Mouse (Mus musculus) right cerebral cortex, postnatal 14 days (tissue): ENCODE data around the gene Endov.

Source experiments
- DNase-seq: peaks from one replicate; pipeline ENCODE4 v3.0.0; 2022

Endov gene

DNA sequence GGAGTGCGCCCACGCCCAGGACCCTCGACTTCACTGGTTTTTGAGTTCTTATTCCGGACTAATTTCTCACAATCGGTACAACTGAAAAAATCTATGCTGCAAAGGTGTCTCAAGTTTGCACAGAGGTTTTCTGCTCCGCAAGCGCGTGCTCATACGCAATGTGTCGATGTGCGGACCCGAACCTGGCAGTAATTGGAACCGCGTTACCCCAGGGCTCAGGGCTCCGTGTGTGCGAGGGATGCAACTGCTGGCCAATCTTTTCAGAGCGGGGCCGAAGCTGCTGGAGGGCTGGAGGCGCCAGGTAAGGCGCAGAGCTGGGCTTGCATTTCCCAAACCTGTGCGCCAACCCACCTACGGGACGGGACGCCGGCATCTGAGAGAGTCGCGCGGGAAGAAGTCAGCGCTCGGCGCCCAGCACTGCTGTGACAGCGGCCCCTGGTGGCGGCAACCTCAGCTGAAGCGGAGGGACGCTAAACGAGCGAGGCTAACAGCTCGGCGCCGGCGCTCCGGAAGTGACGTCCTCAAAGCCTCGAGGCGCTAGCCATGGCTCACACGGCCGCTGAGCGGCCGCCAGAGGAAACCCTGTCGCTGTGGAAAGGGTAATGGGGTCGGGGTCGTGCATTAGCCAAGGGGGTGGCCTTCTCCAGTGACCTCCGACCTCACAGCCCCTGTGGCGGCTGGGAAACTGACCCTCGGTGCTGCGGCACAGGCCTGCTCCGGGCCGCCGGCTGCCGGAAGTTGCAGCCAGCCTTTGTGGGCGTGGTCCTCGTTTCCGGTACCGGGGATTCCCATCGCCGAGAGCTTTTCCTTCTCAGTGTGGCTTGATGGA is at the start of gene Endov:
Endov (plus strand) TSS at position 487 of the 829 bp plus-strand sequence.
- peak; percentile 100 for DNase-seq

GRCm38 (mm10) chr11:119442199-119442598 is 48.9 kb upstream of the Endov start:
- DNase-seq: no peak

DNA sequence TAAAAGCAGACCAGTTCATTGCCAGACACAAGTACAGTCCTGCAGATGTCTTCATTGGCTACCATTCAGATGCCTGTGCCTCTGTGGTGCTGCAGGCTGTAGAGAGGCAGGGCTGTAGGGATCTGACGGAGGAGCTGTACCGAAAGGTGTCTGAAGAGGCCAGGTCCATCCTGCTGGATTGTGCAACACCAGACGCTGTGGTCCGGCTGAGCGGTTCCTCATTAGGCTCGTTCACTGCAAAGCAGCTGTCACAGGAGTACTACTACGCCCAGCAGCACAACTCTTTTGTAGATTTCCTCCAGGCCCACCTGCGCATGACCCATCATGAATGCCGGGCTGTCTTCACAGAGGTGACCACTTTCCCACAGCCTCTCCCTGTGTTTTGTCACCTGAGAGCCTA is 47.7 kb upstream of the Endov start:
- DNase-seq: no peak

DNA sequence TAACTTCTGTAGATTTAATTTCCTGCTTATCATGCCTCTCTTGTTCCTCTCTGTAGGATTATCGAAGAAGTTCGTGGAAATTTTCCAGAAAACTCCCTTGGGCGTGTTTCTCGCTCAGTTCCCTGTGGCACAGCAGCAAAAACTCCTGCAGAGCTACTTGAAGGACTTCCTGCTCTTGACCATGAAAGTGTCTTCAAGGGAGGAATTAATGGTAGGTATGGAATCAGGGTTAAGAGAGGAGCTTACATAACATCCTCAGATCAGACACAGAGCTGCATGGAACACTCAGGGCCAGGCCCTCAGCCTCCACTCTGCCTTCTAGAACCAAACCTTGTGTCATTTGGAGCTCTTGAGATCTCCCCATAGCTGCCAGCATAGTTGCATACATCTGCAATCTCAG is 35.0 kb upstream of the Endov start:
- no peak for DNase-seq

GRCm38 (mm10) chr11:119477876-119478275 is 13.3 kb upstream of the Endov start:
- no peak for DNase-seq

DNA sequence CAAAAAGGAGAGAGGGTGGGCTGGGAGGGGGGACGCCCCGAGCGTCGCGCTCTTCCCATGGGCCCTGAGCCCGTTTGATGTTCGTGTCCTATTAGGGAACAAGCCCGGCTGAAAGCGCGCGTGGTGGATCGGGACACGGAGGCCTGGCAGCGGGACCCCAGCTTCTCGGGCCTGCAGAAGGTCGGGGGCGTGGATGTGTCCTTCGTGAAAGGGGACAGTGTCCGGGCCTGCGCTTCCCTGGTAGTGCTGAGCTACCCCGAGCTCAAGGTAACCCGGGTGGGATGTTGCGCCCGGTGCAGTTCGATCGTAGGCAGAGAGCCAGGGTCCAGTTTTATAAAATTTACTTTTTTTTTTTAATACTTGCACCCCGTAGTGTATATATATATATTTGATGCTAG is 542 bp downstream of the Endov start:
- DNase-seq: no peak

DNA sequence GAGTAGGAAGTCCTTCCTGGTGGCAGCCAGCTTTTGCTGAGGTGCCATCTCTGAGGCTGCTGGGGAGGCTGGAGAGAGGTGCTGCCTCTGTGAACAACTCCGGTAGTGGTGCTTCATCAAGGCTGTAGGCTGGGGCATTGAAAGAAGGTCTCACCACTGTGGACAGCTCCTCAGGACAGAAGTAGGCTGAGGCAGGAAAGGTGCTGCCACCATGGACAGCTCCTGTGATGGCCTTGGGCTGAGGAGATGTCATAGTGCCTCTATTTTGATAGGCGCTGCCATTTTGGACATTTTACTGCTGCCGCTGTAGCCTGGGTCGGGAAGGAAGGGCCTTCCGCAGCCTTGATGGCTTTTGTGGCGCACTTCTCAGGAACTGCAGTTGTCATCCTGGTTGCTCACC is 1.7 kb downstream of the Endov start:
- no peak for DNase-seq

GRCm38 (mm10) chr11:119493516-119493915 is 2.4 kb downstream of the Endov start:
- DNase-seq: no peak

GRCm38 (mm10) chr11:119496147-119496546 is 5.0 kb downstream of the Endov start:
- DNase-seq: no peak

GRCm38 (mm10) chr11:119497451-119497850 is 6.3 kb downstream of the Endov start:
- no peak for DNase-seq

- DNase-seq: no peak
Measured at GRCm38 (mm10) chr11:119499297-119499696, 8.2 kb downstream of the Endov start.

DNA sequence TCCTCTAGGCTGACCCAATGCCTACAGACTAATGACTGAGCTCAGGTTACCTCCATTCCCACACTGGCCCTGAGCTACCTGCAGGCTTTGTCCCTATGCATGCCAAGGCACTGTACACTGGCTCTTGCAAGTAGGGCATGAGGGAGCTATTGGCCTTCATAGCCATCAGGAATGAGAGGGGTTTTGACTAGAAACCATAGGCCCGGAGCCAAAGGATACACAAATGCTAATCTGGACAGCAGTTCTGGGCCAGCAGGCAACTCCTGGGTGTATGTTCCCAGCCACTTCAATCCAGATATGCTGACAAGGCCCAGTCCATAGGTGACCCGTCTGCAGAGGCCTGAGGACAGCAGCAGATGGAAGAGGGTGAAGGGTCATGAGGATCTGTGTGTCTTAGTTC is 8.9 kb downstream of the Endov start:
- no peak for DNase-seq

GRCm38 (mm10) chr11:119503675-119504074 is 12.5 kb downstream of the Endov start:
- peak; percentile 70 for DNase-seq

DNA sequence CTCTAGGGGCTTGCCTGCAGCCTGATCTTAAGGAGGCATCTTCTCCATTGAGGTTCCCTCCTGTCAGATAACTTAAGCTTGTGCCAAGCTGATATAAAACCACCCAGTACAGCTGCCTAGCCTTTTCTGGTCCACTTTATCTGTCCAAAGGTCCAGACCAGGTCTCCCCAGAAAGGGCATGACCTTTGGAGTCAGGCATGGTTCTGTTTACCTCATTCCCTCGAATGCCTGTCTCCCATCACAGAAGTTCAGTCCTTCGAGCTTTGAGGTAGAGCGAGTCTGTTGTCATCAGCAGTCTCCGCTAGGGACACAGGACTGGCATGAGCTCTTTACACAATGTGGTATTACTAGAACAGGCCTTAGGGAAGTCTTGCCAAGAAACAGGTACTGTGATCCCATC is 15.2 kb downstream of the Endov start:
- DNase-seq: no peak

DNA sequence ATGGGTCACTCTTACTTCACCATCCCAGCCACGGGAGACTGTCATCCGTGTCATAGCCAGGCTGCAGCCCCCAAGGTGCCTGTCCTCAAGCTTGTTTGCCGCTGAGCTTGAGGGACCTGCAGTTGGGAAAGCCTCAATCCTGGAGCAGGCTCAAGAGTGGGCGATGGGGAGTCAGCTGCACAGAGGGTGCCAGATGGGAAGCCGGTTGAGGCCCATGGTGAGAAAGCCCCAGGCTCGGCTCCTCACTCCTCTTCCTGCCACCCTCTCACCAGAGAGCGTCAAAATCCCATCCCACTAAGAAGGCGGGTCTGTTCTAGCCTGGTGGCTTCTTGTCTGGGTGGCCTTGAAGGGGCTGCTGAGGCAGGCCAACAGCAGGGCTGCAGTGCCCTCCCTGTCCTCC is 16.6 kb downstream of the Endov start:
- DNase-seq: no peak

GRCm38 (mm10) chr11:119509165-119509776 is 18.1 kb downstream of the Endov start:
- no peak for DNase-seq

GRCm38 (mm10) chr11:119513038-119513659 is 22.0 kb downstream of the Endov start:
- DNase-seq: no peak

GRCm38 (mm10) chr11:119514108-119514860 is 23.1 kb downstream of the Endov start:
- no peak for DNase-seq

DNA sequence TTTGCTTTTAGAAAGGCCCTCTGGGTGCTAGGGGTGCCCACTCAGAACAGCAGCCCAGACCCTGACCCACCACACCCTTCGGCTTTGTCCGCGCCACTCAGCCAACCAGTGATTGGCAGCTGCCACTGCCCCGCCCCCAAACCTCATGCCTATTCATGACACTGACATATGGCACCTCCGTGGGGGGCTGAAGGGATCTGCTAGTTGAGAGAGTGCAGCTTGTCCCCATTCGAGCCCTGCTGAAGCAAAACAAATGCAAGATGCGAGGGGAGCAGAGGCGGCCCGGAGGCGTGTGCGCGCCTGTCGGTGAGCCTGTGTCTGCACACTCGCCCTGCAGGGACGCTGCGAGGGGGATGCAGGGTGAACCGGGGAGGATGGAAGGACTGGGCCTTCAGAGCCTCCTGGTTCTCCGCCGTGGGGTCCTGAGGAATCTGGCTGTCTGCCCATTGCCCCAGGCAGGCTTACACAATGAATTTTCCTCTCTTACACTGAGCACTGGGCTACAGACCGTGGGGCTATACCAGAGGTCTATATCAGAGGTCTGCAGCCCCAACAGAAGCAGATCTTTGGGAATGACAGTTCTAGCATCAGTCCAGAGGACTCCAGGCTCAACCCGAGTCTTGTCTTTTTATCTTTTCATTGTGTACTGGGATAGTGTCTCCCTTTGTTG is 24.0 kb downstream of the Endov start:
- DNase-seq: peak; percentile 62

DNA sequence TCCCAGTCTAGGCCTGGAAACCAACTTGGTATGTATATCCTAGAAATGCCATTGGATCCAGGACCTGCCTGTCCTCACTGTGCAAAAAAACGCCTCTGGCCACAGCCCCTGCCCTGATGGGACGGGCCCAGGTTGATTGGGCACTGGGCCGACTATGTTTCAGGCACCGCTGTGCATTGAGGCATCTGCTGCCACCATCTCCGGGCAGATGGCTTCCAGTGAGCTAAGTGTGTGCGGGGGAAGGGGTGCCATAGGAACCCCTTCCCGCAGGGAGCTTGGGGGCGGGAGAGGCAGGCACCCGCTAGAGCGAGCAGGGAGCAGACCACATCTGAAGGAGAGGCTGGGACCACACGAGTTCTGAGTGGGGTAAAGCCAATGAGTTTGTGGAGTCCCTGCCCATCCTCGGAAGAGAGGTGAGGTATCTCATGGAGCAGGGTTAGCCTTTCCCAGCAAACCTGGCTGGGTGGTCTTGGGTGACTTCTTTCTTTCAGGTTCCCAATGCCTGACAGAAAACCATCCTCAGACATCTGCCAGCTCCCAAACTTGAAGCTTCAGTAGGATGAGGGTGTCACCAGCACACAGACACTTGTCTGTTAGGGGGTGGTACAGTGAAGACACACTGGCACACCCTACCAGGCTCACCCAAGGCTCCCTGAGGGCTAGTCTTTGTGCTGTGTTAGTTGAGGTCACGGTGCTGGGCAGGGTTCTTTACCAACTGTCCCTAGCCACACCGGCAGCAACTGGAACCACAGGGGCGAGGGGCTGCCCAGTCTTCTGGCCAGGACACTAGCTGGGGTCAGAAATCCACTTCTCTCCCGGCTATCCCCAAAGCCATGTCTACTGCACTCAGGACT is 24.9 kb downstream of the Endov start:
- DNase-seq: peak; percentile 67

GRCm38 (mm10) chr11:119516677-119517361 is 25.7 kb downstream of the Endov start:
- no peak for DNase-seq
